Mouse (Mus musculus) kidney, embryonic 14.5 days (tissue): Measurements from ENCODE around the gene Prkcz. TPM values are rescaled to one million over a fixed set of nuclear protein-coding genes. Genes with fewer than 3 reads are reported as not detected.
A peak's percentile ranks its signal among the peaks of the same experiment; 100 is the strongest.
"Not testable (repeated sequence)": the region's sequence is repeated elsewhere in the genome, so short reads cannot be mapped to it uniquely, and the experiment has no call there.

ENCODE experiments used
- ATAC-seq: fragments of 200-750 bp; cut with Nextera tagmentation; 2 replicates; pipeline ENCODE4 v1.8.0; 2017; ENCODE audit warnings: moderate number of reproducible peaks, mild to moderate bottlenecking, moderate TSS enrichment, moderate library complexity; ENCODE audit not compliant: low FRiP score, low TSS enrichment
- H3K27ac ChIP-seq: fragments of 300-500 bp; sonication (generic); 2 replicates; pipeline ENCODE4 v1.5.1; 2014; ENCODE audit warnings: low read depth, mild to moderate bottlenecking, low read length, moderate library complexity, mixed read lengths
- H3K27me3 ChIP-seq: fragments of 300-500 bp; sonication (generic); 2 replicates; pipeline ENCODE4 v1.6.1; 2014; ENCODE audit warnings: mild to moderate bottlenecking, low read length; ENCODE audit not compliant: control insufficient read depth, insufficient read depth
- H3K36me3 ChIP-seq: fragments of 300-500 bp; sonication (generic); 2 replicates; pipeline ENCODE4 v1.6.1; 2014; ENCODE audit warnings: low read length, mixed read lengths; ENCODE audit not compliant: control insufficient read depth, insufficient read depth
- H3K4me1 ChIP-seq: fragments of 300-500 bp; sonication (generic); 2 replicates; pipeline ENCODE4 v1.6.1; 2014; ENCODE audit warnings: low read length, mixed read lengths; ENCODE audit not compliant: control insufficient read depth, insufficient read depth
- H3K4me2 ChIP-seq: fragments of 300-500 bp; sonication (generic); replicated peaks from 2 replicates; pipeline ENCODE4 v1.6.1; 2014; ENCODE audit warnings: low read depth, mild to moderate bottlenecking, low read length
- H3K4me3 ChIP-seq: fragments of 300-500 bp; sonication (generic); 2 replicates; pipeline ENCODE4 v1.5.1; 2014; ENCODE audit warnings: mild to moderate bottlenecking, low read length
- H3K9ac ChIP-seq: fragments of 300-500 bp; sonication (generic); 2 replicates; pipeline ENCODE4 v1.6.1; 2014; ENCODE audit warnings: low read depth, mild to moderate bottlenecking, low read length, moderate library complexity
- H3K9me3 ChIP-seq: fragments of 300-500 bp; sonication (generic); 2 replicates; pipeline ENCODE4 v1.6.1; 2016; ENCODE audit warnings: low read length; ENCODE audit not compliant: control insufficient read depth
- WGBS: fragments of 180-500 bp; shearing (Covaris S2); extraction: QIAGEN DNeasy Blood & Tissue Kit; methylation state at CpG from one replicate; pipeline ENCODE4 v1.1.7; 2014; 5-methylcytosine and 5-hydroxymethylcytosine counted together
- polyA plus RNA-seq: library from polyadenylated mRNA; unstranded; fragments of >200 nt; fragmentation: Nextera tagmentation; extraction: Ambion mirVana; gene quantifications from 2 replicates; pipeline ENCODE4 v1.2.1, GENCODE M21; 2014

Prkcz gene
- polyA plus RNA-seq, 1 experiment from 2014 or later, result 10.2 TPM

DNA sequence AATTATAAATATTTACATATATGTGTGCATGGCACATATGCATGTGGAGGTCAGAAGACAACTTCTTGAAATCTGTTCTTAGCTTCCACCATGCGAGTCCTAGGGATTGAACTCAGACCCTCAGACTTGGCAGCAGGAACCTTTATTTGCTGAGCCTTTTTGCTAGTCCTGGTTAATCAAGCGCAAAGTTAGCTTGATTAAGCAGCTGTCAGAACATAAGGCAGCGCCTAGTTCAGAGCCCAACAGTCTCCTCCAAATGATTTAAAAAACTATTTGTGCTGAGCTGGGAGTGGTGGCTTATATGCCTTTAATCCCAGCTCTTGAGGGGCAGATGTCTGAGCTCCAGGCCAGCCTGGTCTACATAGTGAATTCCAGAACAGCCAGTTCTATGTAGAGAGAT, 110.0 kb downstream of the Prkcz start:
- Histone ChIP-seq H3K27me3 (no peaks in the 10 kb centered on the region), H3K4me2 (peak overlapping the region; percentile 80), H3K9me3 (peaks cover 3% of the 10 kb centered on the region; the same call in 1 of the 2 replicates), H3K4me1 (peaks cover 22% of the 10 kb centered on the region), H3K4me3 (peak overlapping the region; percentile 65), H3K27ac (no peak overlapping the region), H3K36me3 (peaks cover under 1% of the 10 kb centered on the region; the same call in 1 of the 2 replicates), H3K9ac (no peak overlapping the region)
- 60% methylated on average over 3 of the region's 3 CpGs for WGBS
- ATAC-seq, result no peak

GRCm38 (mm10) chr4:155250361-155251117, 110.6 kb downstream of the Prkcz start:
- peak overlapping the region; percentile 65 for H3K4me3 ChIP-seq
- H3K9me3 ChIP-seq, result peaks cover 3% of the 10 kb centered on the region; the same call in 1 of the 2 replicates
- 12% methylated on average over 23 of the region's 23 CpGs for WGBS
- no peaks in the 10 kb centered on the region for H3K27me3 ChIP-seq
- peak; percentile 3; the same call in 1 of the 2 replicates for ATAC-seq
- H3K36me3 ChIP-seq, result no peaks in the 10 kb centered on the region
- peaks cover 27% of the 10 kb centered on the region for H3K4me1 ChIP-seq
- peak overlapping the region; percentile 99 for H3K27ac ChIP-seq
- peak overlapping the region; percentile 80 for H3K4me2 ChIP-seq
- peak overlapping the region; percentile 73 for H3K9ac ChIP-seq

GRCm38 (mm10) chr4:155249648-155250351, 111.4 kb downstream of the Prkcz start, which contains the start of gene Faap20:
Gene Faap20 (plus strand): TSS chr4:155249802.
- peak; percentile 88 for ATAC-seq
- peaks cover 3% of the 10 kb centered on the region; the same call in 1 of the 2 replicates for H3K9me3 ChIP-seq
- peak within 1 kb of the TSS; percentile 65 for H3K4me3 ChIP-seq
- peak within 1 kb of the TSS; percentile 73 for H3K9ac ChIP-seq
- H3K4me1 ChIP-seq, result peaks cover 28% of the 10 kb centered on the region
- H3K36me3 ChIP-seq, result no peaks in the 10 kb centered on the region
- 0% methylated on average over 53 of the region's 58 CpGs for WGBS
- peak within 1 kb of the TSS; percentile 80 for H3K4me2 ChIP-seq
- peak within 1 kb of the TSS; percentile 99 for H3K27ac ChIP-seq
- H3K27me3 ChIP-seq, result no peaks in the 10 kb centered on the region

DNA sequence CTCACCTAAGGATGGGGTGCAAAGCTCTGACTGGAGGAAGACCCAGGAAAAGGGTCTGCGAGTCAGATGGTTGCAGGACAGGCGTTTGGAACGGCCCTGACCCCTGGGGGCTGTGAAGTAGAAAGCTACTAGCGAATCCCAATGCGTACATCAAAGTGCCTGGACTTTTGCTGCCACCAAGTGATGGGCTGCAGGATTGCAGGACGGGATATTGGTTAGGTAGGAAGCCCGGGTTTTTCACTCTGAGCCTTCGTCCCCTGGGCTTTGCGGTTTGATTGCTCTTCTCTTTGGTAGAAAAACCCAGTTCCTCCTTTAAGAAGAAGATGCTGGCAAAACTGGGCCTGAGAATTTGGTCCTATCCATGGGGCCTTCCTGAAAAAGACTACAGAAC, 111.9 kb downstream of the Prkcz start:
- H3K36me3 ChIP-seq, result no peaks in the 10 kb centered on the region
- H3K27me3 ChIP-seq, result no peaks in the 10 kb centered on the region
- peak overlapping the region; percentile 65 for H3K4me3 ChIP-seq
- peak; percentile 70 for ATAC-seq
- peak overlapping the region; percentile 99 for H3K27ac ChIP-seq
- WGBS, result 0% methylated on average over 9 of the region's 9 CpGs
- peak overlapping the region; percentile 73 for H3K9ac ChIP-seq
- peaks cover 3% of the 10 kb centered on the region; the same call in 1 of the 2 replicates for H3K9me3 ChIP-seq
- H3K4me2 ChIP-seq, result peak overlapping the region; percentile 80
- peaks cover 28% of the 10 kb centered on the region for H3K4me1 ChIP-seq

GRCm38 (mm10) chr4:155248054-155248453, 113.1 kb downstream of the Prkcz start:
- H3K27me3 ChIP-seq, ATAC-seq, H3K9me3 ChIP-seq, H3K27ac ChIP-seq, H3K36me3 ChIP-seq, H3K4me3 ChIP-seq, H3K9ac ChIP-seq, H3K4me2 ChIP-seq: not testable (repeated sequence)
- 95% methylated on average over 3 of the region's 3 CpGs for WGBS
- H3K4me1 ChIP-seq, result peaks cover 28% of the 10 kb centered on the region

GRCm38 (mm10) chr4:155246691-155247105, 114.5 kb downstream of the Prkcz start:
- ATAC-seq, result 0 out of 2 replicates have a peak, but pooled peaks have one; percentile 2
- peak overlapping the region; percentile 31; the same call in 1 of the 2 replicates for H3K9ac ChIP-seq
- peaks cover 3% of the 10 kb centered on the region; the same call in 1 of the 2 replicates for H3K9me3 ChIP-seq
- 49% methylated on average over 12 of the region's 12 CpGs for WGBS
- no peak overlapping the region for H3K4me2 ChIP-seq
- no peak overlapping the region for H3K4me3 ChIP-seq
- H3K36me3 ChIP-seq, result no peaks in the 10 kb centered on the region
- peaks cover 27% of the 10 kb centered on the region for H3K4me1 ChIP-seq
- peak overlapping the region; percentile 32; the same call in 1 of the 2 replicates for H3K27ac ChIP-seq
- no peaks in the 10 kb centered on the region for H3K27me3 ChIP-seq

DNA sequence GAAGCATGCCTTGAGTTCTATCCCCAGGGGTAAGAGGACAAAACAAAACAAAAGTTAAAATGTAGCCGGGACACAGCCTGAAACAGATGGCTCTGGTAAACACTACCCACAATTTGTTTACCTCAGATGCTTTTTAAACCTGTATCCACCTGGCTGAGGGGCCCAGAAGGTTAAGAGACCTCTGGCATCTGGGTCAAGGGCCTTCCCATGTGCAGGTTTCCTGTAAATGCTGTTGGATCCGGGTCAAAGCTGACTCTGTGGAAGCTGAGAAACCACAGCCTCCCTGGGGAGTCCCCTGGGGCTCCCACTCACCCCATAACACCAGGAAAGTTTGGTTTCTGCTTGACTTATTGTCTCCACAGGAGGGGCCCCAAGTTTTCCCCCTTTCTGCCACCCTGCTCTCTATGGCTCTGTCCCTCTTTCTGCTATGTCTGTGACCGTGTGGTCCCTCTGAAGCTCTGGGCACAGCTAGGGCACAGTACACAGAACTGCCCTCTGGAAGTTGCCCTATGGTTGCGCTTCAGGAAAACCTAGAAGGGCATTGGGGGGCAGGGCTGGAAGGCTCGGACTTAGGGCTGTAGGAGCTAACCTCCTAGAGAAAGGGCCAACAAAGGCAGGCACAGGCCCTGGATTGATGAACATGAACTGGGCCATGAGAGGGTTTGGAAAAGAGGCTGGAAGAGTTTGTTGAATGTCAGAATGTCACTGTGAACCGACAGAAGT, 115.2 kb downstream of the Prkcz start:
- WGBS, result 58% methylated on average over 6 of the region's 6 CpGs
- Histone ChIP-seq H3K4me3 (no peak overlapping the region), H3K27ac (no peak overlapping the region), H3K27me3 (no peaks in the 10 kb centered on the region), H3K9ac (no peak overlapping the region), H3K9me3 (peaks cover 3% of the 10 kb centered on the region; the same call in 1 of the 2 replicates), H3K4me1 (peaks cover 19% of the 10 kb centered on the region), H3K36me3 (no peaks in the 10 kb centered on the region), H3K4me2 (no peak overlapping the region)
- ATAC-seq, result no peak

DNA sequence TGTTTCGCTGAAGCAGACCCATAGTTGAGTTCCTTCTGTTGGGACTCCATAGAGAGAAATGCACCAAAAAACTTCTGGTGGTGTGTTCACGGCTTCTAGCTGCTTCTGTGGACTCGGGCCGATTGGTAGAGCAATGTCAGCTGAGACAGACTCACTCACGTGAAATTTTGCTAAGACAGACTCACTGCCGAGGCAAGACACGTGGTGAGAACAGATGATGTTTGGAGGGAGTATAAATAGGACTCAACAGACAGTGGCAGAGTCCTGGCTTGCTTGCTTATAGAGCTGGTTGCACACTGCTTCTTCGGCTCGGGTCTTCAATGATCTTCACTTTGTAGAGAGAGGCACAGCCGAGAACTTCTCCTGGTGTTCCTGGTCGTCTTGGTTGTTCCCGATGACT, 117.9 kb downstream of the Prkcz start:
- Histone ChIP-seq H3K36me3 (no peaks in the 10 kb centered on the region), H3K9ac (no peak overlapping the region), H3K4me3 (no peak overlapping the region), H3K9me3 (peaks cover 3% of the 10 kb centered on the region; the same call in 1 of the 2 replicates), H3K27ac (no peak overlapping the region), H3K4me1 (peaks cover 17% of the 10 kb centered on the region), H3K27me3 (no peaks in the 10 kb centered on the region), H3K4me2 (no peak overlapping the region)
- no peak for ATAC-seq
- 86% methylated on average over 12 of the region's 12 CpGs for WGBS
